Mouse (Mus musculus) limb, embryonic 15.5 days (tissue): Measurements from ENCODE around the gene Klf2. TPM values are rescaled to one million over a fixed set of nuclear protein-coding genes. Genes with fewer than 3 reads are reported as not detected.

Experiments used
- ATAC-seq: fragments of 200-750 bp; cut with Nextera tagmentation; 2 replicates; pipeline ENCODE4 v1.8.0; 2017; ENCODE audit warnings: low read depth, moderate TSS enrichment; ENCODE audit not compliant: insufficient number of reproducible peaks, low FRiP score, low TSS enrichment
- H3K27ac ChIP-seq: fragments of 300-500 bp; sonication (generic); 2 replicates; pipeline ENCODE4 v1.5.1; 2015; ENCODE audit warnings: moderate library complexity, mild to moderate bottlenecking, inconsistent platforms
- H3K27me3 ChIP-seq: fragments of 300-500 bp; sonication (generic); 2 replicates; pipeline ENCODE4 v1.6.1; 2015; ENCODE audit warnings: inconsistent platforms
- H3K36me3 ChIP-seq: fragments of 300-500 bp; sonication (generic); 2 replicates; pipeline ENCODE4 v1.6.1; 2015; ENCODE audit warnings: inconsistent platforms
- H3K4me1 ChIP-seq: fragments of 300-500 bp; sonication (generic); 2 replicates; pipeline ENCODE4 v1.6.1; 2015; ENCODE audit warnings: inconsistent platforms
- H3K4me2 ChIP-seq: fragments of 300-500 bp; sonication (generic); 2 replicates; pipeline ENCODE4 v1.6.1; 2015; ENCODE audit warnings: mild to moderate bottlenecking, inconsistent platforms
- H3K4me3 ChIP-seq: fragments of 300-500 bp; sonication (generic); 2 replicates; pipeline ENCODE4 v1.5.1; 2015; ENCODE audit warnings: mild to moderate bottlenecking, inconsistent platforms
- H3K9ac ChIP-seq: fragments of 300-500 bp; sonication (generic); 2 replicates; pipeline ENCODE4 v1.6.1; 2015; ENCODE audit warnings: inconsistent platforms
- H3K9me3 ChIP-seq: fragments of 300-500 bp; sonication (generic); 2 replicates; pipeline ENCODE4 v1.6.1; 2016; ENCODE audit warnings: inconsistent platforms
- WGBS: fragments of 180-500 bp; shearing (Covaris S2); methylation state at CpG from one replicate; pipeline ENCODE4 v1.1.7; 2015; 5-methylcytosine and 5-hydroxymethylcytosine counted together
- polyA plus RNA-seq: library from polyadenylated mRNA; unstranded; fragments of >200 nt; fragmentation: Nextera tagmentation; extraction: Ambion mirVana; gene quantifications from 2 replicates; pipeline ENCODE4 v1.2.1, GENCODE M21; 2015

Klf2 gene
- 14.8 and 16.3 TPM in 2 replicates for polyA plus RNA-seq

DNA sequence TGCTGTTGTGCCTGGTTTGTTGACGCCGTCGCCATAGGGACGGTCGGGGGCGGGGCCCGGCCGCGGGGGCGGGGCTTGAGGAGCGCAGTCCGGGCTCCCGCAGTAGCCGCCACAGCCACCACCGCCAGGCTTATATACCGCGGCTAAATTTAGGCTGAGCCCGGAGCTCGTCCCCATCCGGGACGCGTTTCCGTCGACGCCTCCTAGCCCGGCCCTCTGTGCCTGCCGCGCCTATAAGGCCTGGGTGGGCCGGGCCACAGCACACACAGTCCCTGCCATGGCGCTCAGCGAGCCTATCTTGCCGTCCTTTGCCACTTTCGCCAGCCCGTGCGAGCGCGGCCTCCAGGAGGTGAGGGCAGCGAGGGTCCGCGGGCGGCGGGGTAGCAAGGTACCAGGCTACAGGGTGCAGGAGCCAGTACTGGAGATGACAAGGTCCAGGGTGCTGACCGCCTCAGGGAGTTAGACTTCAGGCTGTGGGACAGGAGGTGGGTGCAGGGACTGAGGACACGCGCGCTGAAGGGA is at the start of gene Klf2:
Klf2 (plus strand) TSS at position 233 of the 522 bp plus-strand sequence.
- Histone ChIP-seq H3K4me2 (peak within 1 kb of the TSS; percentile 94), H3K9ac (peak within 1 kb of the TSS; percentile 75), H3K9me3 (no peaks in the 10 kb centered on the region), H3K4me1 (peaks cover 48% of the 10 kb centered on the region), H3K36me3 (peaks cover 3% of the 10 kb centered on the region; the same call in 1 of the 2 replicates), H3K27ac (peak within 1 kb of the TSS; percentile 81), H3K4me3 (peak within 1 kb of the TSS; percentile 68), H3K27me3 (peaks cover 25% of the 10 kb centered on the region)
- under 1% methylated on average over 46 of the region's 46 CpGs for WGBS
- ATAC-seq, result peak; percentile 96

DNA sequence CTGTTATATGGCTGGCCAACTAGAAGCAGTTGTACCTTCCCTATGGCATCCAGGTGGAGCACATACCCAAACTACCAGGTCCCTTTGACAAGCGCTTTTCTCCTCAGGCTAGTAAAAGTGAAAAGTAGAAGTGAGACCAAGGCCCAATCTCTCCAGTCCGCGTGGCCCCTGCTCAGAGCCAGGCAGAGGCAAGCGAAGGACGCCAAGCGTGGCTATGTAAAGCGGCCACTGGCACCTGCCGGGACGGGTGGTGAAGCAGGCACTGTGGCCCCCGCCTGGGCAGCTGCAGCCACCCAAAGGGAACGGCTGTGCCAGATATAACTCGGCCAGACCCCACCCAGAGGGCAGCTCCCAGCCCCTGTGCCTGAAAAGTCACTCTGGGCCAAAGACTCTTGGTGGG is 48.2 kb upstream of the Klf2 start:
- H3K27ac ChIP-seq, result no peak overlapping the region
- H3K27me3 ChIP-seq, result no peaks in the 10 kb centered on the region
- 85% methylated on average over 12 of the region's 12 CpGs for WGBS
- H3K9ac ChIP-seq, result no peak overlapping the region
- H3K4me1 ChIP-seq, result no peaks in the 10 kb centered on the region
- no peaks in the 10 kb centered on the region for H3K9me3 ChIP-seq
- no peak overlapping the region for H3K4me2 ChIP-seq
- no peak overlapping the region for H3K4me3 ChIP-seq
- no peaks in the 10 kb centered on the region for H3K36me3 ChIP-seq
- no peak for ATAC-seq

DNA sequence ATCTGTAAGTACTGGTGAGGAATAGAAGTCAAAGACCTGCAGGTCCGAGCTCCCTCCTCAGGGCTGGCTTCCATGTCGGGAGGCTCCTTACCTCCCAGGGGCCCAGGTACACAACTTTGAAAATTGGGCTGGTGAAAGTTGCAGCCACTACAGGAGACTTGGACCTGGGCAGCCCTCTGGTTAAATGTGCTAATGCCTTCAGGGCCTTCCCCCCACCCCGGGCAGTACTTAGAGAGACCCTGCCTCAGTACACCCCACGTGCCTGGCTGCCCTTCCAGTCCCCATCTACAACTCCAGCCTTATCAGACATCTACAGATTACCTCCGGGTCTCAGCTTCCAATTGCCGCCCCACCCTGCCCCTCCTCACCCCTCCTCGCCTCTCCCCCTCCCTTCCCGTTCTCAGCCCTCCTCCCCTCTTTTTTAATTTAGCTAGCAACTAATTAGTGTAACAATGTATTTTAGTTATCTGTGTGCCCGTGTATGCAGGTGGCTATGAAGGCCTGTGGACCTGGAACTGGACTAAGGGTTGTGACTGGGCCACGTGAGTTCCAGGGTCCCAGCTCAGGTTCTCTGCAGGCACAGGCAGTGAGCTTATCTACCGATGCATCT is 47.7 kb upstream of the Klf2 start:
- Histone ChIP-seq H3K4me2 (no peak overlapping the region), H3K4me3 (no peak overlapping the region), H3K9ac (no peak overlapping the region), H3K9me3 (no peaks in the 10 kb centered on the region), H3K27ac (no peak overlapping the region), H3K4me1 (no peaks in the 10 kb centered on the region), H3K27me3 (no peaks in the 10 kb centered on the region), H3K36me3 (no peaks in the 10 kb centered on the region)
- no peak for ATAC-seq
- WGBS, result 70% methylated on average over 11 of the region's 11 CpGs

DNA sequence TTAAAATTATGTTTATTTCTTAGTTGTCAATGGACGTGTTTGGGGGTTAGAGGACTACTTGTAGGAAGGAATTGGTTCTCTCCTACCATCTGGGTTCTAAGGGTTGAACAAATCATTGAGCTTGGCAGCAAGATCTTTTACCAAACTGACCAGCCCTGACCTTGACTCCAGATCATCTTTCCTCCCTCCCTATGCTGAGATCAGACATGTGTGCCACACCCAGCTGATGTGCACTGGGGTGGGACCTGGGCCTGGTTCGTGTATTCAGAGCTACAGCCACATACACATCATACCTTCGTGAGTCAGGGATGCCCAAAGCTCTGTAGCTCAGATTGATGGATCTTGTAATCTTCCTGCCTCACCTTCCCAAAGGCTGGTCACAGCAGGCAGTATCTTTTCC is 47.1 kb upstream of the Klf2 start:
- H3K9me3 ChIP-seq, result no peaks in the 10 kb centered on the region
- H3K4me2 ChIP-seq, result no peak overlapping the region
- no peak for ATAC-seq
- H3K27ac ChIP-seq, result no peak overlapping the region
- no peaks in the 10 kb centered on the region for H3K27me3 ChIP-seq
- no peaks in the 10 kb centered on the region for H3K4me1 ChIP-seq
- H3K4me3 ChIP-seq, result no peak overlapping the region
- no peaks in the 10 kb centered on the region for H3K36me3 ChIP-seq
- H3K9ac ChIP-seq, result no peak overlapping the region
- 69% methylated on average over 3 of the region's 3 CpGs for WGBS

DNA sequence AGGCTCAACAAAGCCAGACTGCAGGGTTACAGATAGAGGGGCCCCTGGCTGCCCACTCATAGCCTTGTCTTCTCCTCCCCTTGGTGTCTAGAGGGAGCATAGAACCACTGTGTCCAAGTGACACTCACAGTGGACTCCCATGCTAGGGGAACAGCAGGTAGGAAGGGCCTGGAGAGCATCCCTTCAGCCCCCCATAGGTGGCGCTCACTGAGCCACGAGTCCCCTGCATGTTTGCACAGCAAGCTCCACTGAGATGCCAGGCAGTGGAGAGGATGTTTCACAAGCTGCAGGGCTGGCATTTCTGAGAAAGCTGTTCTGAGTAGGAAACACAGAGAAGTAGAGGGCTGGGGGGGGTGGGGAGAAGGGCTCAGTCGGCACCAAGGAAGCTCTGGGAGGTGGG is 46.5 kb upstream of the Klf2 start:
- Histone ChIP-seq H3K36me3 (no peaks in the 10 kb centered on the region), H3K9me3 (no peaks in the 10 kb centered on the region), H3K4me1 (no peaks in the 10 kb centered on the region), H3K9ac (no peak overlapping the region), H3K27ac (no peak overlapping the region), H3K4me2 (no peak overlapping the region), H3K4me3 (no peak overlapping the region), H3K27me3 (no peaks in the 10 kb centered on the region)
- 20% methylated on average over 3 of the region's 3 CpGs for WGBS
- no peak for ATAC-seq

DNA sequence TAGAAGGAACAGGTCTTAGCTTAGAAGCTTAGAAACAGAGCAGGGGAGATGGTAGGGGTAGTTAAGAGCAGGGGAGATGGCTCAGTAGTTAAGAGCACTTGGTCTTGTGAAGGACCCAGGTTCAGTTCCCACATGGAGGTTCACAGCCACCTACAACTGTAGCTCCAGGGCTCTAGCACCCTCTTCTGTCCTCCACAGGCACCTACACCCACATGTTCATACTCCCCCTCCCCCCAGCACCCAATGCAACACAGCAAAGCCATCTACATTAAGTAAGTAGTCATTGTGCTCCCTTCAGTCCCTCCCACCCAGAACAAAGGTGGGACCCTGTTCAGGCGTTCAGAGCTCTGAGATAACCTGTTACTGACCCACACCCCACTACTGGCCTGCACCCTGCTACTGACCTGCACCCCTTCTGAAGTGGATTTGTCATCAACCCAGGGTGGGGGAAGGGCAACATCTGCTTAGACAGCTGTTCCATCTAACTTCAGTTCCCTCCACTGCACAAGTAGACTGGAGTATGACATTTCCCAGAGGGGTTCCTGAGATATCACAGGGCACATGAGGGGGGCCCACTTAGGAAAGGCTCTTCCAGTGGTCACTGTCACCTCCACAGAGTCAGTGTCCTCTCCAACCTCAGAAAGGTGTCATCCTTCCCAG is 45.6 kb upstream of the Klf2 start:
- no peak for ATAC-seq
- Histone ChIP-seq H3K27ac (no peak overlapping the region), H3K9ac (no peak overlapping the region), H3K4me3 (no peak overlapping the region), H3K27me3 (no peaks in the 10 kb centered on the region), H3K9me3 (no peaks in the 10 kb centered on the region), H3K4me2 (no peak overlapping the region), H3K4me1 (no peaks in the 10 kb centered on the region), H3K36me3 (no peaks in the 10 kb centered on the region)
- 60% methylated on average over 1 of the region's 1 CpGs for WGBS

DNA sequence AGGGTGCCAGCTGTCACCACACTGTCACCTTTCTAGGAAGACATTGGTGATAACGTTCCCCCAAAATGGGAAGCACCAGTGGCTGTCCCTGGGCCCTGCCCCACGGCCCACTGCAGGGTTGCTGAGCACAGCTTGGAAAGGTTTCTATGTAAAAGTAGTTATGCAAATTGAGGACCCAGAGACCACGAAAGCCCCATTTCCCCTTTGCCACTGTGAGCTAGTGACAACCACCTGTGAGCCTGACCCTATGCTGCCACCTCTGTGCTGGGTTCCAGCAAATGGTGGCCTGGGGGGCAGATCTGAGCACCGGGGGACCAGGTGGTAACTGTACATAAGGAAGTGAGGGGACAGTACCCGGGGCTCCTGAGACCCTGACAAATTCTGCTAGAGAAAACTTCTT is 45.0 kb upstream of the Klf2 start:
- H3K9ac ChIP-seq, result no peak overlapping the region
- no peaks in the 10 kb centered on the region for H3K27me3 ChIP-seq
- H3K4me2 ChIP-seq, result no peak overlapping the region
- no peak overlapping the region for H3K4me3 ChIP-seq
- H3K27ac ChIP-seq, result no peak overlapping the region
- 59% methylated on average over 5 of the region's 5 CpGs for WGBS
- H3K9me3 ChIP-seq, result no peaks in the 10 kb centered on the region
- no peaks in the 10 kb centered on the region for H3K36me3 ChIP-seq
- no peaks in the 10 kb centered on the region for H3K4me1 ChIP-seq
- ATAC-seq, result no peak

DNA sequence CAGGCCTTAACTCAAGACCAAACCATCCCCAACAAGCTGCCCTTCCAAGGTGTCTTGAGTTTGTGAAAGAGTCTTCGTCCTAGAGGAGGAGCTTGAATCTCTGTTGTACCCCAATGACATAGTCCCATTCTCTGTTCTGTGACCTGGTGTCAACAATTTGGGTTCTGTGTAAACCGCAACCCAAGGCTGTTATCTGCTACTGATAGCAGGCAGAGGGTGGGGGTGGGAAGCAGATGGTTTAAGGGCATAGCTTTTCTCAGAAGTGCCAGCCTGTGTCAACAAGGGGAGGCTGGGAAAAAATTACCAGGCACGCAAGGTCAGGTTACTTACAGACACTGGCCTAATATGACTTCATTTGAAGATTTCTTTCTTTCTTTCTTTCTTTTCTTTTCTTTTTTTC is 41.6 kb upstream of the Klf2 start:
- Histone ChIP-seq H3K4me3 (no peak overlapping the region), H3K27me3 (no peaks in the 10 kb centered on the region), H3K9ac (no peak overlapping the region), H3K4me1 (no peaks in the 10 kb centered on the region; the same call in 1 of the 2 replicates), H3K27ac (no peak overlapping the region), H3K36me3 (no peaks in the 10 kb centered on the region), H3K4me2 (no peak overlapping the region), H3K9me3 (no peaks in the 10 kb centered on the region)
- ATAC-seq, result no peak
- WGBS, result 72% methylated on average over 3 of the region's 3 CpGs

DNA sequence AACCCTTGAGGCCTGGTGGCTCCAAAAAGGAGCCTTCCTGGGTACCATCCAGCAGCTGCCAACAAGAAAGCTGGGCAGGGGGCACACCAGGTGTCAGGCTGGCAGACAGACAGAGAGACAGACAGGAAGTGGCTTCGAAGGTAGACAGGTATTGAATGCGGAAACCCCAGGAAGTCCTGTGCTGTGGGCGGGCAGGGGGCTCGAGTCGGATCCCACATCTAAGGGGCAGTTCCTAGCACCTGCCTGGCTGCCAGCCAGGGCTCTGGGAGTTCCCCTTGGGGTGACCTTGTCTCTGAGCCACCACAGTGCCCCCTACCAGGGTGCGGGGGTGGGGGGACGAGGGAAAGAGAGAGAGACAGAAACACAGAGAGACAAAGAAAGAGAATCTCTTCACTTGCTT is 39.7 kb upstream of the Klf2 start:
- WGBS, result 65% methylated on average over 7 of the region's 7 CpGs
- Histone ChIP-seq H3K9me3 (no peaks in the 10 kb centered on the region), H3K9ac (no peak overlapping the region), H3K4me1 (no peaks in the 10 kb centered on the region; the same call in 1 of the 2 replicates), H3K36me3 (no peaks in the 10 kb centered on the region), H3K4me2 (no peak overlapping the region), H3K4me3 (no peak overlapping the region), H3K27me3 (no peaks in the 10 kb centered on the region), H3K27ac (no peak overlapping the region)
- no peak for ATAC-seq

DNA sequence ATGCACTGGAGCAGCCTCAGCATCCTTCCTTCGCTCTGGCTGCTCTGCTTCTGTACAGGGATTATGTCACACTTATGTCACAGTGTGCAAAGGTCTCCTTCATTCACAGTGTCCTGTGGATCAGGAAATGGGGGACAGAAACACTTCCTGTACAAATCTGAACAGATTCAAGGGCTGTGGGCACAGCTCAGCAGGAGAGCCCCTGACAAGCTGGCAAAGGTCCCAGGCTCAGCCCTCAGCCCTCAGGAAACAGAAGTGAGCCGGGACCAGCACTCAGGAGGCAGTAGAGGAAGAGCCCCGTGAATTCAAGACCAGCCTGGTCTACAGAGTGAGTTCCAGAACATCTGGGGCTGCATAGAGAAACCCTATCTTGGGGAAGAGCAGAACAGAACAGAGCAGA is 37.2 kb upstream of the Klf2 start:
- no peak for ATAC-seq

DNA sequence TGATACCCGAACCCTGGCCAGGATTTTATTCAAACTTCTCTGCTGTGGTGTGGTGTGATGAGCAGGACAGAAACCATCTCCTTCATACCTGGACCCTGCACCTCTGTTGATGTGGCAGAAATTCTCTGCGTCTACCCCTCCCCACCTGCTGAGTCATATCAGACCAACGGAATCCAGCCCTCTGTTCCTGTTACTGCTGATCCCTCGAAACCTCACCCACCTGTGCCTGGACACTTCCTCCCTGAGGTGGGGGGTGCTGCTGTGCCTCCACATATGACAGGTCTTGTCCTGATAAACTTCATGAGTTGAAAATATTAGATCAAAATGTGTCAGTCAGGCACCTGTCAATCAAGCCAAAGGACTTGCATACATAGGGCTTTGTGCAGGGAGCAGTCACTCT is 33.5 kb upstream of the Klf2 start:
- Histone ChIP-seq H3K36me3 (no peaks in the 10 kb centered on the region), H3K27me3 (no peaks in the 10 kb centered on the region), H3K27ac (no peak overlapping the region), H3K4me3 (no peak overlapping the region), H3K4me1 (peaks cover 7% of the 10 kb centered on the region; the same call in 1 of the 2 replicates), H3K9ac (no peak overlapping the region), H3K9me3 (no peaks in the 10 kb centered on the region), H3K4me2 (no peak overlapping the region)
- no peak for ATAC-seq
- WGBS, result 55% methylated on average over 4 of the region's 4 CpGs

More for the DNA sequence above, 37.2 kb upstream of the Klf2 start:
- H3K4me2 ChIP-seq, result no peak overlapping the region
- H3K27me3 ChIP-seq, result no peaks in the 10 kb centered on the region
- peak overlapping the region; percentile 51 for H3K27ac ChIP-seq
- no peak overlapping the region for H3K4me3 ChIP-seq
- H3K4me1 ChIP-seq, result no peaks in the 10 kb centered on the region; the same call in 1 of the 2 replicates
- no peaks in the 10 kb centered on the region for H3K36me3 ChIP-seq
- WGBS, result 31% methylated on average over 3 of the region's 3 CpGs
- no peaks in the 10 kb centered on the region for H3K9me3 ChIP-seq
- H3K9ac ChIP-seq, result no peak overlapping the region

DNA sequence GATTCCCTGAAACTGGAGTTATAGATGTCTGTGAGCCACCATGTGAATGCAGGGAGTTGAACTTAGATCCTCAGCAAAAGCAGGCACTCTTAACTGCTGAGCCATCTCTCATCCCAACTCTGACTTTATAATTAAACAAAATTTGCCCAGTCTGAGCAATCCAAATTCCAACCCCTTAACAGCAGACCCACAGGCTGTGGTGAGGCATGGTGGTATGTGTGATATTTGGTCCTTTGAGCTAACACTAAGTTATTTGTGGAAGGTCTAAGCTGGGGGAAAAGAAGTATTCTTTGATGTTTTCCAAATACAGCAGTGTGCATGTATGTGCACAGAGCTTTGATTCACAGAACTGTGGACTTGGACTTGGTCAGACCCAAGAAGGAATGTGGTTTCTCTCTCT is 29.8 kb upstream of the Klf2 start:
- Histone ChIP-seq H3K9ac (no peak overlapping the region), H3K27ac (peak overlapping the region; percentile 59), H3K27me3 (no peaks in the 10 kb centered on the region), H3K4me1 (peaks cover 7% of the 10 kb centered on the region; the same call in 1 of the 2 replicates), H3K36me3 (no peaks in the 10 kb centered on the region), H3K4me2 (no peak overlapping the region), H3K9me3 (no peaks in the 10 kb centered on the region), H3K4me3 (no peak overlapping the region)
- ATAC-seq, result 0 out of 2 replicates have a peak, but pooled peaks have one; percentile 45
